Mouse (Mus musculus) adrenal gland, adult 8-10 months (tissue): ENCODE measurements around the gene Cd70. TPM values are rescaled to one million over a fixed set of nuclear protein-coding genes. Genes with fewer than 3 reads are reported as not detected.

Experiments used
- total RNA-seq, 4 experiments: library from RNA; stranded (reverse); gene quantifications; 2 replicates each; pipeline ENCODE4 v1.2.4; 2022

Gene Cd70
- total RNA-seq, 4 experiments from 2014 or later, result not detected

Other genes starting within 250 kb of the Cd70 start
- 10 to 100 TPM; 29.0 to 38.7 (median 36.0) TPM for gene Mllt1, start 214.4 kb downstream of the Cd70 start, total RNA-seq
- gene Acer1, start 167.7 kb downstream of the Cd70 start, total RNA-seq, result under 1 TPM in 2 of 4 experiments, not detected in 2; 0.20 to 0.24 TPM
- 100 to 1,000 TPM; 112 to 127 (median 116) TPM for gene Clpp, start 159.5 kb downstream of the Cd70 start, total RNA-seq
- 10 to 100 TPM; 69.8 to 87.3 (median 77.2) TPM for gene Alkbh7, start 152.4 kb downstream of the Cd70 start, total RNA-seq
- gene Pspn, start 149.8 kb downstream of the Cd70 start, total RNA-seq, result 1 to 10 TPM in 2 of 4 experiments, not detected in 2; 2.1 to 2.8 TPM
- 10 to 100 TPM; 45.6 to 68.2 (median 54.2) TPM for gene Gtf2f1, start 138.5 kb downstream of the Cd70 start, total RNA-seq
- under 1 TPM; 0.29 to 0.80 (median 0.45) TPM for gene Gm17949, start 138.3 kb downstream of the Cd70 start, total RNA-seq
- 100 to 1,000 TPM in 2 of 4 experiments, 10 to 100 TPM in 2; 92.3 to 122 (median 102) TPM for gene Khsrp, start 118.3 kb downstream of the Cd70 start, total RNA-seq
- under 1 TPM in 1 of 4 experiments, not detected in 3; 0.38 TPM for gene Slc25a41, start 108.1 kb downstream of the Cd70 start, total RNA-seq
- gene Crb3, start 90.7 kb downstream of the Cd70 start, total RNA-seq, result 1 to 10 TPM in 3 of 4 experiments, under 1 TPM in 1; 0.70 to 4.4 (median 2.2) TPM
- gene Slc25a23, start 89.9 kb downstream of the Cd70 start, total RNA-seq, result 100 to 1,000 TPM in 2 of 4 experiments, 10 to 100 TPM in 2; 66.5 to 128 (median 97.6) TPM
- 1 to 10 TPM; 1.5 to 4.3 (median 2.5) TPM for gene Dennd1c, start 71.3 kb downstream of the Cd70 start, total RNA-seq
- gene Tubb4a, start 62.0 kb downstream of the Cd70 start, total RNA-seq, result 1 to 10 TPM; 4.4 to 6.8 (median 6.6) TPM
- gene Tnfsf9, start 44.5 kb downstream of the Cd70 start, total RNA-seq, result under 1 TPM in 3 of 4 experiments, not detected in 1; 0.21 to 0.30 (median 0.26) TPM
- gene Tnfsf14, start 44.4 kb upstream of the Cd70 start, total RNA-seq, result under 1 TPM in 2 of 4 experiments, not detected in 2; 0.16 to 0.17 TPM
- 1,000 to 10,000 TPM in 1 of 4 experiments, 100 to 1,000 TPM in 1, 10 to 100 TPM in 2; 36.4 to 1,135 (median 245) TPM for gene C3, start 78.4 kb upstream of the Cd70 start, total RNA-seq
- 100 to 1,000 TPM in 3 of 4 experiments, 10 to 100 TPM in 1; 98.6 to 107 (median 102) TPM for gene Gpr108, start 98.7 kb upstream of the Cd70 start, total RNA-seq
- gene Trip10, start 99.7 kb upstream of the Cd70 start, total RNA-seq, result 10 to 100 TPM; 57.1 to 89.6 (median 72.8) TPM
- gene Vav1, start 129.3 kb upstream of the Cd70 start, total RNA-seq, result 1 to 10 TPM; 3.0 to 6.2 (median 4.1) TPM
- gene Adgre1, start 208.9 kb upstream of the Cd70 start, total RNA-seq, result 10 to 100 TPM in 2 of 4 experiments, 1 to 10 TPM in 2; 5.3 to 21.5 (median 12.7) TPM